Mouse (Mus musculus): ENCODE results near the gene Fbh1.

GRCm38 (mm10) chr2:11693352-11693751 is 84.0 kb downstream of the Fbh1 start:
- TF ChIP-seq CTCF (IDR thresholded peaks at IDR 0.05; ENCODE audit: low read depth, low read length) (no peak), POLR2AphosphoS5 (IDR thresholded peaks at IDR 0.05; ENCODE audit: insufficient replicate concordance, low read depth, low read length) (no peak), GATA1 (IDR thresholded peaks at IDR 0.05; ENCODE audit: borderline replicate concordance, low read length) (no peak)
